Mouse (Mus musculus) heart, postnatal 36 days (tissue): ENCODE data around the gene Dpp6. TPM values are rescaled to one million over a fixed set of nuclear protein-coding genes. Genes with fewer than 3 reads are reported as not detected.

Experiments used
- DNase-seq, 2 experiments: peaks; one replicate each; pipeline ENCODE4 v3.0.0; 2021 to 2022
- intact Hi-C: fragments of 180-260 bp; cut with DNase I; formaldehyde crosslinking; loops from one replicate; pipeline ENCODE4 v1.15.1; 2025
- total RNA-seq, 2 experiments: library from RNA; stranded (reverse); gene quantifications; 2 replicates each; pipeline ENCODE4 v1.2.3; 2021

Gene Dpp6
- total RNA-seq, 2 experiments from 2014 or later = 0.06 to 0.11 TPM

GRCm38 (mm10) chr5:27184963-27185362 lies 368.0 kb downstream of the Dpp6 start:
- no peak for DNase-seq
- intact Hi-C loops = no loop called here

GRCm38 (mm10) chr5:27191242-27191969 lies 374.4 kb downstream of the Dpp6 start:
- intact Hi-C loops = no loop called here
- no peak for DNase-seq

GRCm38 (mm10) chr5:27194157-27194556 lies 377.2 kb downstream of the Dpp6 start:
- no peak for DNase-seq
- intact Hi-C loops = no loop called here

DNA sequence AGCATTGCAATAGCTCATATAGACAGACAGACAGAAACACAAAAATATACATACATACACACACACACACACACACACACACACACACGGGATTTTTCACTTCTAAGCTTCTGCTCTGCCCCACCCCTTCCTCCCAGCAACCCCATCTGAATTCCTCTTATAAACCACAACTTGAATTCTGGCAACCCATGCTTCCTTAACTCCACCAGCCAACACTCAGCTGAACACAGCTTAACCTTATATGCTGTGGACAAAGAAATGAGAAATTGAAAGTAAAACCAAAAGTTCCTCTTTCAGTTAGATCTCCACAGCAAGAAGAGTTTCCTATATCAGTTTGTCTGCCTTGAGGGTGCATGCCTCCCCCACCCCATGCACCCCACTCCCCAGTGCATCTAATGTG lies 378.0 kb downstream of the Dpp6 start:
- no peak for DNase-seq
- intact Hi-C loops = no loop called here

DNA sequence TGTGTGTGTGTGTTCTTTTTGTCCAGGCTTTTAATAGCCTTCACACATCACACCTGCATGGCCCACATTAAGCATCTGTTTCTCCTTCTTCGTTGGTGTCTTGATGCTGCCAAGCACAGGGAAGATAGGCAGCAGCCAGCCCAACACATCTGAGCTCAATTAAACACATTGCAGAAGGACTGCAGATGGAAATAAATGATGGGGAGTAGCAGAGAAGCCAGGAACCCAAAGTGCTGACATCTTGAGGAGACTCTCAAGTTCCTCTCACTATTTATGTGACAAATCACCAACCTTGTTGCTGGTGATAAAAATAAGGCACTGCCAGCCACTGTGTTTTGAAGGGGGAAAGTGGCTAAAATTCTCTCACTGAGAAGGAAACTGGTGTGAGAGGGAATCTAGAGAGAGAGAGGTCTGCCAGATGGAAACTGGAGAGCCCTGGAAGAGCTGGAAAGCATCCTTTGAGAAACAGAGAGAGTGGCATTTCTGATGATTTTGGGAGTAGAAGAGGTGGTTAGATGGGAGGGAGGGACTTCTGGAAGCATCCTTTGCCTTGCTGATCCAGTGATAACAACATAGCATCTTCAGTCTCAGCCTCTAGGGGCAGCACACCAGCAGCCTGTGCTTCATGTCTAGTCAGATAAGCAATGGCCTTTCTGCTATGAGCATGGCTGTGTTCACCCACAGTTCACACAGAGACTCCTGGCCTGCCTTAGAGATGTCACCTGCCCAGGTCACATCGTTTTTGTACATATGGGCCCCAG lies 383.8 kb downstream of the Dpp6 start:
- no peak for DNase-seq
- intact Hi-C loops = no loop called here

- intact Hi-C loops = no loop called here
- DNase-seq = no peak
These were observed 386.1 kb downstream of the Dpp6 start for GRCm38 (mm10) chr5:27203131-27203530.

DNA sequence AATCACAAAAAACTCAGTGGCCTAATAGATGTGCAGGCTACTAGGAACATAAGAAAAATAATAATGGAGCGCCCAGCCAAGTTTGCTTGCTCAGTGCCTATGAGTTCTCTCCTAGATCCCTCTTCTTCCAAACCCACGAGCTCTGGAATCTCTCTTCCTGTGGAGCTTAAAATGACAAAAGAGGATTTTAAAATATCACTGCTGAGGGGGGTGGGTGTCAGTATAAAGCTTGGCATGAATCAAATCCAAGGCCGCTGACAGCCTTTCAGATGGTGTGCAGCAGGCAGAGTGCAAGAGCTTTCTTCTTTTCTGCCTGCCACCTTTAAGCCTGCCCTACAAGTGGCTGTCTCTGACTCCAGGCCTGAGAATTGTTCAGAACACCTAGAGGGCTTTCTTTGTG lies 387.7 kb downstream of the Dpp6 start:
- no peak for DNase-seq
- intact Hi-C loops = no loop called here

- DNase-seq = no peak
- intact Hi-C loops = no loop called here
These were observed 388.8 kb downstream of the Dpp6 start for GRCm38 (mm10) chr5:27205754-27206153.

GRCm38 (mm10) chr5:27206213-27206612 lies 389.2 kb downstream of the Dpp6 start:
- DNase-seq = no peak
- intact Hi-C loops = no loop called here

DNA sequence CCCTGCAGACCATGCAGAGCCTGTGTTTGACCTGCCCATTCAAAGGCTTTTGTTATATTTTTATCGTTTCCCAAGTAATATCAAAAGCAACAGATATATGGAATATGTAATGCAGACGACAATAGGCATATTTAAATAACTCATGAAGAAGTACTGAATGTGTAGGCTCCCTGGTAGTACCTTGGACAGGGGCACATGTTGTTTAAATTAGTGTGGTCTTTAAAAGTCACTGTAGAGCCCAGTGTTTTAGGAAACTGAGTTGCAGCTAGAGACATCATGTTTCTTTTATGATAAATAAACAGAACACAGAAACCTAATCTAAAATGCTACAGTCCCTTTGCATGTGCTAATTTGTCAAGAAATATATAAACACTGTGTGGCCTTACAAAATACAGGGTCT lies 403.1 kb downstream of the Dpp6 start:
- no peak for DNase-seq
- intact Hi-C loops = no loop called here

GRCm38 (mm10) chr5:27242078-27242477 lies 425.1 kb downstream of the Dpp6 start:
- no peak for DNase-seq
- intact Hi-C loops = no loop called here

- no peak for DNase-seq
- intact Hi-C loops = no loop called here
These were observed 426.2 kb downstream of the Dpp6 start for GRCm38 (mm10) chr5:27243226-27243625.

DNA sequence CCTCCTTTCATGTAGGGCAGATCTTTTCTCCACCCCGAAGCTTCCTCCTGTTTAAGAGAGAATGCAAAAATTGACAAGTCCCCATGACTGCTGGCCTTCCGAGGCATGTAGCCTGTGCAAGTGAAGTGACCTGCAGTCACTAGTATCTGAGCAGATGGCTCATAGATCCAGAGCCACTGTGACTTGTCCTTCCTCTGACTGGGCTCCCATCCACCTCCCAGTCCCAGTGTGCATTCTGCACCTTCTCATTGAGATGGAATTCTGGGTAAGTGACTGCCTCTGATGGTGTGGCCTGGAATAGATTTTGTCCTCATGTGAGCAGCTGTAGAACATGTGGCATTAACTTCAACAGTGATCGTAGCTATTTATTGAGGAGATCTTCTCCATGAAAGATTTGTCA lies 430.8 kb downstream of the Dpp6 start:
- intact Hi-C loops = no loop called here
- no peak for DNase-seq

GRCm38 (mm10) chr5:27248685-27249084 lies 431.7 kb downstream of the Dpp6 start:
- DNase-seq = no peak
- intact Hi-C loops = no loop called here

DNA sequence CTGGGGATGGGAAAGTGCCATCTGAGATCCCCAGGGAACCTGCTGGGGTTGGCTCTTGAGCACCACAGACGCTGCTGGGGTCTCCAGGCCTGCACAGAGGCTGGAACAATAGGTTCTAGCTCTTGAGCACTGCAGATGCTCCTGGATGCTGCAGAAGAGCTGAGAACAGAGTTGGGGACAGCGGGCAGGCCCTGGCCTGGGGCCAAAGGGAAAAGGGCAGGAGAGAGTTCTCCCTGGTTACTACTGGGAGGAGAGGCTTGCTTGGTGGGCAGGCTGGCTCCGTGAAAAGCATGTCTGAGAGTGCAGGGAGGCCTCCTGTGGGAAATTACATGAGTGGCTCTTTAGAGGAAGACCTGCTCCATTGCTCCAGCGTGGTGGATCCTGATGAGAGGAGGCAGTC lies 432.9 kb downstream of the Dpp6 start:
- DNase-seq = no peak
- intact Hi-C loops = no loop called here

DNA sequence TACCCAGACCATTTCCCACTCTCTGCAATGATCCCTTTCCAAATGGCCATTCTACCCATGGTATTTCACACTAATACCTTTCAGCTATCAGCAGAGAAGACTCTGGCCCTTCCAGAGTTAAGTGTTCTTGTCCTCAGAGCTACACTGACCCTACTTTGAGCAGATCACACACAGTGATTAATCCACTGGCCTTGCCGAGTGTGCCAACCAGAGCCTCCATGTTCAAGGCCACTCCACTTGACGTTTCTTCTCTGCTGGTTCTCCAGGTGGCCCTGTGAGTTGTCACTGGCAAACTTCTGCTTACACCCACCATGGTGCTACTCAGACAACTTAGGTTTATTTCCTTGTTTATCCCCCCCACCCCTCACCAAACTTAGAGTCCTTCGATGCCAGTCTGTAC lies 433.9 kb downstream of the Dpp6 start:
- DNase-seq = no peak
- intact Hi-C loops = no loop called here

DNA sequence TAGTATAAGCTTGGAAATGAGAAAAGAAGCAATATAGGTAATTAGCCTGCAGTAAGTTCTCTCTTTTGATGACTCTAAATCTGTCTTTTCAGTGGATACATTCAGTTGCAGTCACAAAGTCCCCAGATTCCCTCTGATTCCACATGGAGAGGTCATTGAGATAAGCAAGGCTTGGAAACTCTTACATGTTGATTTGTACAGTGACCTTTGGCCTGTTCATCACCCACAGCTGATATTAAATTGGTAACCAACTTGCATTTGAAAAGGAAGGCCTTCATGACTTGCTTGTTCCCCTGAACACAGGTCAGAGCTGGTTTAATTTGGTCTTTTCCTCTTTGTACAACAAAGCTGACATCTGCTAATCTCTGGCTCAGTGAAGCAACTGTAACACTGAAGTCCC lies 434.4 kb downstream of the Dpp6 start:
- DNase-seq = no peak
- intact Hi-C loops = no loop called here

DNA sequence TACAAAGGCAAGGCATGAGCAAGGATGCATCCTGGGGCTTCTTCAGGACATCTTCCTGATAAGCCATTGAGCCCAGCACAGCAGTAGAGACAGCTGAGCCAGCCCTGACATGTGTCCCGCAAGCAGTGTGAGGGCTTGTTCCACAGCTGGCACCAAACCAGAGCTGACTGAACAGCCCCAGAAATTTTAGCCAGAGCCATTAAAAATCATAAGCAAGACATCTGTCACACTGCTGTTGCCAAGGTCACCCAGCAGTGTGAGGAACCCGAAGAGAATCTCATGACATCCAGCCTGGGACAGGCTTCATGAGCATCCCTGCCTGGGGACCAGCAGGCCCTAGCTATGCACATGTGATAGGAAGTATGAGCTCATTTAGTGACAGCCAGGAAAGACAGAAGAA lies 438.2 kb downstream of the Dpp6 start:
- DNase-seq = no peak
- intact Hi-C loops = no loop called here

DNA sequence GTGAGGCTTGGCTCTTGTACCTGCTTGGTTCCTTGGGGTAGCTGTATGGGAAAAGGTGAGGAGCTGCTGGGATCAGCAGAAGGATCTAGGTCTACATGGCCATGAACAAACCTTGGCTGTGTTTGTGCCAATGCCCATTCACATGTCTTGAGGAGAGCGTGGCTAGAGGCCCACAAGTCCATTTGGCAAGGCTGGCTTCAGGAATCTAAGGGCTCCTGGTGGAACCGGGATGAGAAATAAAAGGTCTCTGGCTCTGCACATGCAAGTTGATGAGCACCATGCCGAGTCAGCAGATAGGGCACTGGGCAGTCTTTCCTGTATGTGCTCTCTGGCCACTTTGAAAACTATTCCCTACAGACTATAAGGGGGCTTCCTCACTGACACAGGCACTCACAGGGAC lies 441.6 kb downstream of the Dpp6 start:
- no peak for DNase-seq
- intact Hi-C loops = no loop called here

DNA sequence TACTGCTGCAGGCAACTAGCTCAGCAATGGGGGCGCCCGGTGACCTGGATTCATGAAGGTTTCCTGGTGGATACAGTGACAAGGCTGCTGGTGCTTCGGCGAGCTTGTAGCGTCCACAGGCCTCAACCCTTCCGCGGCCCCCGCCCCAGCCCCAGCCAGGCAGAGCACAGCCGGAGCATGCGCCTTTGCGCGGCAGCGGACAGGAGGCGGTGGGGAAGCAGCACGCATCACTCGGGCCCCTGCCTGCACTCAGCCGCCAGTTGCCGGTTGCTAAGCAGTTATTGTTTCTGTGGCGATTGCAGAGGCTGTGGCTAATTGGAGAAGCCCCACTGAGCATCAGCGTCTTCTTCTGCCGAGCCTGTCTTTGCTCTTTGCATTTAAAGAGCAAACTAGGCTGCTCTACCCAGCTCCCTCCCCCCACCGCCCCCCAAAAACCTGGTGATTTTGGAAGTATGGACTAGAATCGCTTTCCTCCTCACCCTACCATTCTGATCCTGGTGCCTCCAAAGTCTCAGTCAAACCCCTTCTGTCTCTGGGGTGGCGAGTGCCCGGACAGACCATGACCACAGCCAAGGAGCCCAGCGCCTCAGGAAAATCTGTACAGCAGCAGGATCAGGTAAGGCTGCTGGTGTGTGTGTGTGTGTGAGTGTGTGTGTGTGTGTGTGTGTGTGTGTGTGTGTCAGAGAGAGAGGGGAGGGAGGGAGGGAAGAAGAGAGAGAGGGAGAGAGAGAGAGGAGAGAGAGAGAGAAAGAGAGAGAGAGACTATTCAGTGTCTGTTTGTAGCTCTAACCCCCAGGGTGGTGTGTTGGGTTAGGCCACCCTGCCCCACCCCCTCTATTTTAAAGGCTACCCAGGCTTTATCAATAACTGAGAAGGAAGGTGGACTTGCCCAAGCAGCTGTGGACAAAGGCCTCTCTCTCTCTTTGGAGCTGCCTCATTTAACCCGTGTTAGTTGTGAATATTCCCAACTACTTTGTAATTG lies 445.0 kb downstream of the Dpp6 start:
- no peak for DNase-seq
- intact Hi-C loops = no loop called here

- intact Hi-C loops = no loop called here
- no peak for DNase-seq
These were observed 445.7 kb downstream of the Dpp6 start for GRCm38 (mm10) chr5:27262751-27263150.
